Mouse (Mus musculus) lung, embryonic 15.5 days (tissue): ENCODE results near the gene Trmt2a. TPM values are rescaled to one million over a fixed set of nuclear protein-coding genes. Genes with fewer than 3 reads are reported as not detected.
"Not testable (repeated sequence)": the region's sequence is repeated elsewhere in the genome, so short reads cannot be mapped to it uniquely, and the experiment has no call there.

Source experiments
- ATAC-seq: fragments of 200-750 bp; cut with Nextera tagmentation; 2 replicates; pipeline ENCODE4 v1.8.0; 2017; ENCODE audit warnings: moderate number of reproducible peaks, borderline replicate concordance; ENCODE audit not compliant: low FRiP score, low TSS enrichment; ENCODE audit errors: extremely low read depth
- H3K27ac ChIP-seq: fragments of 300-500 bp; sonication (generic); 2 replicates; pipeline ENCODE4 v1.5.1; 2015; ENCODE audit warnings: moderate library complexity, mild to moderate bottlenecking, inconsistent platforms
- H3K27me3 ChIP-seq: fragments of 300-500 bp; sonication (generic); 2 replicates; pipeline ENCODE4 v1.6.1; 2015; ENCODE audit warnings: inconsistent platforms
- H3K36me3 ChIP-seq: fragments of 300-500 bp; sonication (generic); 2 replicates; pipeline ENCODE4 v1.6.1; 2015; ENCODE audit warnings: inconsistent platforms
- H3K4me1 ChIP-seq: fragments of 300-500 bp; sonication (generic); 2 replicates; pipeline ENCODE4 v1.6.1; 2015; ENCODE audit warnings: inconsistent platforms
- H3K4me2 ChIP-seq: fragments of 300-500 bp; sonication (generic); 2 replicates; pipeline ENCODE4 v1.6.1; 2015; ENCODE audit warnings: inconsistent platforms, mild to moderate bottlenecking, moderate library complexity
- H3K4me3 ChIP-seq: fragments of 300-500 bp; sonication (generic); 2 replicates; pipeline ENCODE4 v1.5.1; 2015; ENCODE audit warnings: mild to moderate bottlenecking, inconsistent platforms
- H3K9ac ChIP-seq: fragments of 300-500 bp; sonication (generic); 2 replicates; pipeline ENCODE4 v1.6.1; 2015; ENCODE audit warnings: inconsistent platforms
- H3K9me3 ChIP-seq: fragments of 300-500 bp; sonication (generic); 2 replicates; pipeline ENCODE4 v1.6.1; 2016; ENCODE audit warnings: inconsistent platforms
- WGBS: fragments of 180-500 bp; shearing (Covaris S2); methylation state at CpG from one replicate; pipeline ENCODE4 v1.1.7; 2015; 5-methylcytosine and 5-hydroxymethylcytosine counted together
- polyA plus RNA-seq: library from polyadenylated mRNA; unstranded; fragments of >200 nt; fragmentation: Nextera tagmentation; extraction: Ambion mirVana; gene quantifications from 2 replicates; pipeline ENCODE4 v1.2.1, GENCODE M21; 2015

Gene Trmt2a
- polyA plus RNA-seq, 1 experiment from 2014 or later = 106 TPM

DNA sequence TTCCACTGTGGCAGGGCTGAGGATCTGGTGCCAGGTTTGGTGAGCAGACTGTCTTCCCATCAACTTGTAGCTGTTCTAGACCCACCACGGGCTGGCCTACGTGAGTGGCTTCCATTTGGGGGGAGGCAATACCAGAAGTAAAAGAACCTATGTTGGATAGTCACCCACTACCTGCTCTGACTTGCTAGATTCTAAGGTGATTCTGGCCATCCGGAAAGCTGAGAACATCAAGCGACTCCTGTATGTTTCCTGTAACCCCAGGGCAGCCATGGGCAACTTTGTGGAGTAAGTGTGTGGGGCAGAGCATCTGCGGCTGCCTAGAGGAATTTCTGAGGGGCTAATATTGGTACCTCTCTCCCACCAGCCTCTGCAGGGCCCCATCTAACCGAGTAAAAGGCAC lies 4.3 kb downstream of the Trmt2a start:
- Histone ChIP-seq H3K9ac (no peak overlapping the region), H3K4me1 (peaks cover 20% of the 10 kb centered on the region), H3K9me3 (no peaks in the 10 kb centered on the region), H3K27ac (no peak overlapping the region), H3K36me3 (peaks cover 68% of the 10 kb centered on the region), H3K4me3 (no peak overlapping the region), H3K4me2 (no peak overlapping the region), H3K27me3 (no peaks in the 10 kb centered on the region)
- no peak for ATAC-seq
- 83% methylated on average over 6 of the region's 6 CpGs for WGBS

DNA sequence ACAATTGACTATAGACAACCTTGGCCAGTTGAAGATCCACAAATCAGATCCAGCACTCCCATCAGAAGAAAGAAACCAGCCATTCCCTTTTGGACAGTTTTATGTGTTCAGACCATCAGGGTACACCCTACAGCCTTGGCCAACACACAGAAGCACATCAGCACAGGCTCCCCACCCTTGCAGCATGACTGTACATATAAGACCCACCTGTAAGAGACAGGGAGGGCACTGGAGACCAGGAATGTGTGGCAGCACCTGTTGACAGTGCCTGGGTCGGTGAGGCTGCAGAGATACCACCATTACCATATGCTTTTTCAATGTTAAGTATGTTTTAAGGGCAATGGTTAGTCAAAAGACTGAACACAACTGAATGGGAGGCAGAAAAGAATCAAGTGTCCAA lies 5.4 kb downstream of the Trmt2a start:
- peaks cover 79% of the 10 kb centered on the region for H3K36me3 ChIP-seq
- H3K27ac ChIP-seq = no peak overlapping the region
- ATAC-seq = no peak
- no peak overlapping the region for H3K9ac ChIP-seq
- H3K27me3 ChIP-seq = no peaks in the 10 kb centered on the region
- peaks cover 20% of the 10 kb centered on the region for H3K4me1 ChIP-seq
- H3K9me3 ChIP-seq = no peaks in the 10 kb centered on the region
- H3K4me2 ChIP-seq = no peak overlapping the region
- H3K4me3 ChIP-seq = no peak overlapping the region
- WGBS = 68% methylated on average over 1 of the region's 1 CpGs

DNA sequence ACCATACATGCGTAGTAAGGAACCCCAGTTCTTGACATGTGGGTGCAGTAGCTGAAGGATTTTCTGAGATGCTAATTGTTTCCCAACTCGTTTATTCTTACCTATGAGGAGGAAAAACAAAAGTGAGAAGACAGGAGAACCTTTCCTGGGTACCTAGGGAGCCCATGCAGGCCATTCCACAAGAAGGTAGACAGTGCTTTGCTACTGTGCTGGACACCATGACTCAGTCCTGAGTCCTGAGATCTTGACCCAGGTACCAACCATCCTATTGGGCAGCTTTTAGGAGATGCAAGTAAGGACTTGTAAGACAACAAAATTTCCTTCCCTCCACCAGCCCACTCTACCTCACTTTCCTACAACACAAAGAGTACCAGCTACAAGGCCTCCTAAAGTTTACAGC lies 9.7 kb downstream of the Trmt2a start, which contains the start of gene Gm49776:
TSS of gene Gm49776 (minus strand) at position 101 of the 400 bp plus-strand sequence.
- no peak for ATAC-seq
- no peak within 1 kb of the TSS for H3K4me2 ChIP-seq
- no peak within 1 kb of the TSS for H3K9ac ChIP-seq
- H3K4me1 ChIP-seq = no peaks in the 10 kb centered on the region
- H3K9me3 ChIP-seq = no peaks in the 10 kb centered on the region
- H3K27me3 ChIP-seq = no peaks in the 10 kb centered on the region
- H3K27ac ChIP-seq = no peak within 1 kb of the TSS
- WGBS = 92% methylated on average over 2 of the region's 2 CpGs
- peaks cover 93% of the 10 kb centered on the region for H3K36me3 ChIP-seq
- no peak within 1 kb of the TSS for H3K4me3 ChIP-seq

DNA sequence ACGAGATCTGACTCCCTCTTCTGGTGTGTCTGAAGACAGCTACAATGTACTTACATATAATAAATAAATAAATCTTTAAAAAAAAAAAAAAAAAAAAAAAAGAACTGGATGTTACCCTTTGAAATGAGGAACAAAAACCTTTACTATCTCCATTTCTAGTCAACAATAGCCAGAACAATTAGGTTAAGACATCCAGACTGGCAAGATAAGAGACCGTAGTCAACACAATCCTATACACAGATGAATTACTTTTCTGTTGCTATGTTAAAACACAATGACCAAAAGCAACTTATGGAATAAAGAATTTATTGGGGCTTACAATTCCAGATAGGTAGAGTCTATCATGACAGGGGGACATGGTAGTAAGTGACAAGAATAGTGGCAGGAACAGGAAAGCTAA lies 16.5 kb downstream of the Trmt2a start:
- H3K9ac ChIP-seq = no peak overlapping the region
- no peak overlapping the region for H3K4me3 ChIP-seq
- no peaks in the 10 kb centered on the region for H3K9me3 ChIP-seq
- no peak overlapping the region for H3K27ac ChIP-seq
- no peak for ATAC-seq
- no peaks in the 10 kb centered on the region for H3K27me3 ChIP-seq
- H3K4me1 ChIP-seq = no peaks in the 10 kb centered on the region
- peaks cover 82% of the 10 kb centered on the region for H3K36me3 ChIP-seq
- H3K4me2 ChIP-seq = no peak overlapping the region
- 88% methylated on average over 2 of the region's 2 CpGs for WGBS

DNA sequence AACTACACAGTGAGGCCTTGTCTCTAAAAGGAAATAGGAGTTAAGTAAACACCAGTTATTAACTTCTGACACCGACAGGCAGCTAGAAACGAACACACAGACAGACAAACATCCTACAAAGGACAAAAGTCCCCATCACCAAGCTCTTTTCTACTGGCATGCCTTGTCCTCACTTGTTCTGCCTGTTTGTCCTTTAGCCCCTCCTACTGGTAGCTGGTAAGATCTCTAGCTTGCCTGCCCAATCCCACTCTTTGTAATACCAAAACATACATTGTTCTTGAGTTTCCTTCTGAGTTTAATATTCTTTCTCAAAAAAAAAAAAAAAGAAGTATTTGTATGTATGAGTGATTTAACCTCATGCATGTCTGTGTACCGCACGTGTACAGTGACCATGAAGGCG lies 19.7 kb downstream of the Trmt2a start:
- no peaks in the 10 kb centered on the region for H3K27me3 ChIP-seq
- no peaks in the 10 kb centered on the region for H3K4me1 ChIP-seq
- no peak overlapping the region for H3K4me3 ChIP-seq
- peaks cover 85% of the 10 kb centered on the region for H3K36me3 ChIP-seq
- H3K9me3 ChIP-seq = no peaks in the 10 kb centered on the region
- no peak overlapping the region for H3K9ac ChIP-seq
- ATAC-seq = no peak
- no peak overlapping the region for H3K4me2 ChIP-seq
- 84% methylated on average over 5 of the region's 5 CpGs for WGBS
- H3K27ac ChIP-seq = no peak overlapping the region

DNA sequence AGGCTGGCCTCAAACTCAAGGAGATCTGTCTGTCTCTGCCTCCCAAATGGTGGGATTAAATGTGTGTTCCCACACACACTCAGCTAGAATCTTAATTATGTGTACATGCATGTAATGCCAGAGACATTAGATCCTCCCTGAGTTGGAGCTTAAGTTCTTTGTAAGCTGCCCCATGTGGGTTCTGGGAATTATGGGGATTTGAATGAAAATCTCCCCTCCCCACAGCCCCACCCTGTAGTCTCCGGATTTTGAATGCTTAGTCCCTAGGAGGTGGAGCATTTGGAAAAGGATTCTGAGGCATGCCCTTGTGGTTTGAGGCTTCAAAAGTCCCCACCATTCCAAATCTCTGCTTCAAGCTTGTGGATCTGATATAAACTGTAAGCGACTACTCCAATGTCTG lies 26.7 kb downstream of the Trmt2a start:
- no peaks in the 10 kb centered on the region for H3K4me1 ChIP-seq
- no peak overlapping the region for H3K27ac ChIP-seq
- no peaks in the 10 kb centered on the region for H3K27me3 ChIP-seq
- H3K4me3 ChIP-seq = no peak overlapping the region
- WGBS = 90% methylated on average over 2 of the region's 2 CpGs
- H3K9ac ChIP-seq = no peak overlapping the region
- no peaks in the 10 kb centered on the region for H3K9me3 ChIP-seq
- H3K4me2 ChIP-seq = no peak overlapping the region
- peaks cover 92% of the 10 kb centered on the region for H3K36me3 ChIP-seq
- ATAC-seq = no peak

DNA sequence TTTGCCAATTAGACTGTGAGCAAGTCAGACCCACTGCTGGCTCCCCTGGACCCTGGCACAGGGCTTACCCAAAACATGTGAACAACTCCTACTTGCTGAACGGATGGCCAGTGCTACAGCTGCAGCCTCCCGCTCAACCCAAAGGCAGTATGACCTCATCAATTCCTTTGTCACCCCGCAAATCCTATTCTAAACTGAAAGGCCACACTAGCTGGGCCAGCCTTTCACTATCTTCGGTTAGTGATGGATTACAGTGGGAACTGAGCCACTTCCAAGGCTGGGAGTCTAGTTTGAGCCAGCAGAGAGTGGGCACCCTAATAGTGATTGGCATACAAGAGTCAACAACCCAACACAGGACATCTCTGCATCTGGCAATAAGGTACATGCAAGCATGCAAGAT lies 39.7 kb downstream of the Trmt2a start:
- no peaks in the 10 kb centered on the region for H3K27me3 ChIP-seq
- H3K4me1 ChIP-seq = peaks cover 22% of the 10 kb centered on the region
- peaks cover 26% of the 10 kb centered on the region for H3K36me3 ChIP-seq
- H3K9me3 ChIP-seq = no peaks in the 10 kb centered on the region
- H3K4me3 ChIP-seq = peak overlapping the region; percentile 94
- ATAC-seq = no peak
- H3K9ac ChIP-seq = peak overlapping the region; percentile 96
- H3K27ac ChIP-seq = peak overlapping the region; percentile 95; the same call in 1 of the 2 replicates
- 3% methylated on average over 4 of the region's 4 CpGs for WGBS
- peak overlapping the region; percentile 91 for H3K4me2 ChIP-seq

DNA sequence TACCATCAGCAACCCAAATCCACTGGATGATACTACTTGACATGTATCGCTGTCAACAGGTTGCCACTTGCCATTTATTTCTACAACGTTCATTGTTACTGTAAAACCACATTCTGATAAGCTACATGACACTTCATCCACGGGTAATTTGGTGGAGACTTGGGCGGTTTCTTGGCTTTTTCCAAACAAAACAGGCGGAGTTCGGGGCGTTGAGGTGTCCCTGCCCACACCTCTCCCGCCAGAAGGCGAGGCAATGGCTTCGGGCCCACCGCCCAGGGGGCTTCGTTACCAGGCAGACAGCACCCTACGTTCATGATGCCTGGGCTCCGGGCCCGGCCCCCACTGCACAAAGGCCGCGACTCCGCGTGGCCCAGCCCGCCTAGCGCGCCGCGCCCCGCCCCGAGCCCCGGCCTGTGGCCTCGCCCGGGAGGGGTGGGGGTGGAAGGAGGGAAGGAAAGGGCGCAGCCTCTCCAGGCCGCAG lies 40.1 kb downstream of the Trmt2a start:
- peak; percentile 90 for ATAC-seq
- Histone ChIP-seq H3K27me3 (no peaks in the 10 kb centered on the region), H3K36me3 (peaks cover 22% of the 10 kb centered on the region), H3K27ac (peak overlapping the region; percentile 95), H3K4me3 (peak overlapping the region; percentile 94), H3K9me3 (no peaks in the 10 kb centered on the region), H3K4me1 (peaks cover 22% of the 10 kb centered on the region), H3K9ac (peak overlapping the region; percentile 96), H3K4me2 (peak overlapping the region; percentile 91)
- WGBS = 0% methylated on average over 24 of the region's 31 CpGs

DNA sequence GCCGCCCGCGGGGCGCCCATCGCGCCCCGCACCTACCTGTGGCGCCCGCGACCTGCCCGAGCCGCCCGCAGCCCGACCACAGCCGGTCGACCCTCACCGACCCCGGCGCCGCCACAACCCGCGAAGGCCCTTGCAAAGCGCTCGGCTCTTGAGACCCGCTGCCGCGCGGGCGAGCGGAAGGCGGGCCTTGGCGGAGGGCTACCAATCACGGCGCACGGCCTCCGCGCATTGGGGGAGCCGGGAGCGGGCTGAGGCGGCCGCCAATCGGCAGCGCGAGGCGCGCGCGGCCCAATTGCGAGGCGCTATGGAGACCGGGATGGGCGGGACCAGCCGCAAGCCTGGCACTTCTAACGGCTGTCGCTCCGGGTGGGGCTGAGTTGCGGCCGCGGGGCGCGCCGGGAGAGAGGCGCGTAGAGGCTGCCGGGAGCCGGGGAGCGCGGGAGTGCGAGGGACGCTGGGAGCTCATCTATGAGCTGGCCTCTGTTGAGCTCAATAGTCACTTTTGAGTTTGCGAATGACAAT lies 40.6 kb downstream of the Trmt2a start, which contains the start of gene Dgcr8:
TSS of gene Dgcr8 (minus strand) at position 180 of the 522 bp plus-strand sequence.
- Histone ChIP-seq H3K9ac (peak within 1 kb of the TSS; percentile 96), H3K36me3 (peaks cover 17% of the 10 kb centered on the region), H3K27me3 (no peaks in the 10 kb centered on the region), H3K4me2 (peak within 1 kb of the TSS; percentile 91), H3K4me1 (peaks cover 22% of the 10 kb centered on the region), H3K27ac (peak within 1 kb of the TSS; percentile 95), H3K9me3 (no peaks in the 10 kb centered on the region), H3K4me3 (peak within 1 kb of the TSS; percentile 94)
- WGBS = under 1% methylated on average over 59 of the region's 71 CpGs
- ATAC-seq = peak; percentile 100

DNA sequence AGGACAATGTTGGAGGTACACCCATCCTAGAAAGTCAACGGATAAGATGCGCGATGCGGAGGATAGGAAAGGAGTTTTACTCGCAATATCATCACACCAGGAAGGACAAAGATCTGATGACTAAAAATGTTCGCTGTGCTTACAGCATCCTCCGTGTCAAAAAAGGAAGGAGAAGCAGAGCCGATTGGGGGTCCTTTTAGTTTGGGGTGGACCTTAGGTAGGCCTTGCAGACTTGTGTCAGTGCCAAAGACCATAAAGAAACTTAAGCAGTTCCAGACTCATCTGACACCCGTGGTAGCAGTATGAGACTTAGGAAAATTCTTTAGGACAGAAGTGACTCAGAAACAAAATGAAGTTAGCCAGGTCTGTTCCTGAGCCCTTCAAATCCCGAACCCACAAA lies 41.1 kb downstream of the Trmt2a start:
- not testable (repeated sequence) for ATAC-seq, H3K9me3 ChIP-seq, H3K27me3 ChIP-seq
- 4% methylated on average over 10 of the region's 10 CpGs for WGBS
- peak overlapping the region; percentile 49 for H3K4me2 ChIP-seq
- H3K4me3 ChIP-seq = peak overlapping the region; percentile 94
- peaks cover 22% of the 10 kb centered on the region for H3K4me1 ChIP-seq
- peak overlapping the region; percentile 44 for H3K9ac ChIP-seq
- peaks cover 13% of the 10 kb centered on the region for H3K36me3 ChIP-seq
- peak overlapping the region; percentile 67 for H3K27ac ChIP-seq
